Mouse (Mus musculus) T-helper 1 cell (primary cell): ENCODE results near the gene Adprhl1.

Source experiments
- in situ Hi-C: fragments of 300-600 bp; cut with MboI, MseI; formaldehyde crosslinking; loops from one replicate; pipeline ENCODE4 v1.15.1; 2025; ENCODE audit warnings: high pct_unique_total_duplicates

Gene Adprhl1

DNA sequence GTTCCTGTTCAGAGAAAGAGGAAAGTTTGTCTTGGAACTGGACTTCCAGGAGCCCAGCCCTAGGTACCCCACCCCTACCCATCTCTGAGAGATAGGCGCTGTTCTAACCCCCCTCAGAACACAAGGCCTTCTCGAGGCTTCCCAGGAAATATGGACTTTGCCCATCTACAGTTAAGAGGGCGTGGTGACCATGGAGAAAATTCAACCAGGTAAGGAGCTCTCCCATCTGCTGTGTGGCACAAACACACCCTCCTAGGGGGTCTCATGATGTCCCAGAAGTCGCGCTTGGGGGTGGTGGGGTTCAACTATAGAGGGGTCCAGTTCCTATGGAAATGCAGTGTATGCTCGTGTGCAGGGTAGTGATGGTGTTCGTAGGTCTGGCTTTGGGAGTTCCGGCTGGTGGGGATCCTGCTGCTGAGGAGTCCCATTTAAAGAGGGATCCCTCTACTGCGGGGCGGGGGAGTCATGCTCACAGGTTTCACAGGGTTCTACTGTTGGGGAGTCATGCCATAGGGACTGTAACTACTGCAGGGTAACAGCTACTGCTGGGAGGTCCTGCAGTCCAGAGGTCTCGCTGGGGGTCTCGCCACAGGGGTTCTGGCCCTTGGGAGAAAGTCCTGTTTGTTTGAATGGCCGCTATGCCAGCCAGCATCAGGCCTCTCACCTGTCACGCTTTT is 54.4 kb downstream of the Adprhl1 start:
- in situ Hi-C loops: no loop called here

DNA sequence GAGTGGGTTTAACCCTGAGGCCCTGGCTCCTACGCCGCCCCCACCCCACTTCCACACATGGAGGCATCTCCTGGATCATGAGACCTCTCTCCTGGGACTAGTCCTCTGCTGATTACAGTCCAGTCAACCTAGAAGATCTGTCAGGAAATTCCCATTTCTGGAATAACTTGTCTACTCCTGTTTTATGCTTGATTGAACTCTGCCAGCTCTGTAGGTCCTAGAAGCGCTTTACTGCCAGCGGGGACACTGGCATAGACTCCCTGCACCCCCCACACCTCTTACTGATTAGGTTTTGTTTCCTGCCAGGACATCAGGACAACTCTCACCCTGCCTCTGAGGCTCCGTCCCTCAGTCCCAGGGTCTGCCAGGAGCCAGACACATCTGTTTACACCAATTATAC is 56.5 kb downstream of the Adprhl1 start:
- in situ Hi-C loops: no loop called here

DNA sequence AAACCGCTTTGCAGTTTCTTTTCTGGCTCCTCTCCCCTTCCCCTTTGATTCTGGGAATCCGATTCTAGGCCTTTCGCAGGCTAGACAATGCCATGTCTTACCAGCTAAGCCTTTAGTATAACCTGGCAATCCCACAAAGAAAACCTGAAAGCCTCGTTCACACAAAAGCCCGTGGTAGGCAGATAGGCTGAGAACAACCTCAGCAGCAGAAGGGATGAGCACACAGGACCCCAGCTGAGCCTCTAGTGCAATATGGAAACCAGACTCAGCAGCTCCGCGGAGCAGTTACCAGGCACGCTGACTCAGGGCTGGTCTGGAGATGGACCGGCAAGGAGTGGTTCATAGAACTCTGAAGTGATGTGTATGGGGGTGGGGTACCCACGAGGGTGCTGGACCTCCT is 59.1 kb downstream of the Adprhl1 start:
- in situ Hi-C loops: no loop called here

DNA sequence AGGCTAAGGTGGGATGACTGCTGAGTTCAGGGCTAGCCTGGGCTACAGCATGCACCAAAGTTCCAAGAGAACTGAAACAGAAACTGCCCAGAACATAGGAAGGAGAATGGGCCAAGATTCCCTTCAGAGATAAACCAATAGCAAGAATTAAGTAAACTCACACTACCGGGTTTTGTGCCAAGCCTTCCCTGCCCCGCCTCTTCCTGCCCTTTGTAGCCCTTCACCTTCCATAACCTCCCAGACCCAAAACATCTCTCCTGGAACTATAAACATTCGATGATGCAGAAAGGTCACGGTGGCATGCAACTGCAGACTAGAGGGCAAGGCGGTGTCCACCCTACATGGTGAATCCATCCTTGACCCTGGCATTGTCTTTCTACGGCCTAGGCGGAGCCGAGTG is 63.7 kb downstream of the Adprhl1 start:
- in situ Hi-C loops: no loop called here

DNA sequence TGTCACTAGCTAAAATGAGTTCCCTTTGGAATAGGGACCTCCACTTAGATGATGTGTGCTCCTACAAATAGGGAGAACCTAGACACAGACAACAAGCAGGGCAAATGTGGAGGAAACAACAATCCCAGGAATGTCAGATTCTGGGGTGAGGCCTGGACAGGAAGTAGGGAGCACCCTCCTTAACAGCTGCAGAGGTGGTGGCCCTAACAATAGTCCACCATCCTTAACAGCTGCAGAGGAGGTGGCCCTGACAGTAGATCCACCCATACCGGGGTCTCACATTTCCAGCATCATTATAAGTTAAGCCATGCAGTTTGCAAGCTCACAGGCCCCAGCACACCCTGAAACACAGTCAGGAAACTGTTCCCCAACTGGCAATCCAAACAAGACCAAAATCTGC is 65.1 kb downstream of the Adprhl1 start:
- in situ Hi-C loops: no loop called here

DNA sequence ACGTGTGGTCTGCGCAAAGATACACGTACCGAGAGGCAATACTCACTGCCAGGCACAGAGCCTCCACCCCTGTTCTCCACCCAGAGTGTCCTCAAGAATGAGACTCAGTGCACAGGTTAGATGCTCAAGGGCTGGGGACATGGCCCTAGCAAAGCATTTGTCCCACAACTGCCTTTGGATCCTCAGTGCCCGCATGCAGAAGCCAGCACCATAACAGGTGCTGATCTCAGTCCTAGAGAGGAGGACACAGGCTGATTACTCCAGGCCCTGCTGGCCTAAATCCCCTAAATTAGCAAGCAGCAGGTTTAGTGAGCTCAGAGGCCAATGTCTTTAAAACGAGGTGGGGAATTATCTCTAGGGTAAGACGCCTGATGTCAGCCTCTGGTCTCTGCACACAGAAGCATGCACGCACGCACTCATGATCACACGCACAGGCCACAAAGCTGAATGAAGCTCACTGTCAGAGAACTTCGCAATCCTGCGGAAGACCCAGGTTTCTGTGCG is 65.9 kb downstream of the Adprhl1 start:
- in situ Hi-C loops: no loop called here

DNA sequence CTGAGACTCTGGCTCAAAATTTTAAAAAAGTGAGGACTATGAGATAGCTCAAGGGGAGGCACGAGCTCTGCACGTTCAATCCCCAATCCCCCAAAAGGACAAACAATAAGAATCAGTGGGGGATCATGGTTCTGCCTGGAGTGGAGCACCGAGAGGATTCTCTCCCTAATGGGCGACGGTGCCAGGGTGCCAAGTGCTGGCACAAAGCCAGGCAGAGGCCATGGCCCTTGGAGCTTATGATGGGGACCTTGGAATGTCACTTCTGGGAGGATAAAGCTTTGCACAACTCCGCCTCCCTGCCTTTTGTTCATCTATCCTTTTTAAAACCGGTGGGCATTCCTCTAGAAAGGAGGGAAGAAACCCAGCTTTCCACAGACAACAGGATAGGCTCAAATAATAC is 66.3 kb downstream of the Adprhl1 start:
- in situ Hi-C loops: no loop called here

DNA sequence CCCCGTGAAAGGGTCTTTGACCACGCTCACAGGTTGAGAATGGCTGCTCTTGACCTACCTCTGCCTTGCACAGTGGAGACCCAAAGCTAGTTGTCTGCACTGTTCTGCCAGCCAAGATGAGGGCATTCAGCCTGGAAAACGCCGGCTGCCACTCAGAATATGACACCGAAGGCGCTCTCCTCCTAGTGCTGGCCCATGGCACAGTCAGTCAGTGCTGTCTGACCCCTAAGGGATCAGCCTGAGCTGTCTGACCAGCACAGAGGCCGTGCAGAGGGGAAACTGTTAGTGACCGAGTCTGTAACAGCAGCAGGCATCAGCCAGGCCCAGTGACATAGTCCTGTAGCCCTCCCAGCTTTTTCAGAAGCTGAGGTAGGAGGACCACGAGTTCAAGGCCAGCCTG is 66.7 kb downstream of the Adprhl1 start:
- in situ Hi-C loops: no loop called here

DNA sequence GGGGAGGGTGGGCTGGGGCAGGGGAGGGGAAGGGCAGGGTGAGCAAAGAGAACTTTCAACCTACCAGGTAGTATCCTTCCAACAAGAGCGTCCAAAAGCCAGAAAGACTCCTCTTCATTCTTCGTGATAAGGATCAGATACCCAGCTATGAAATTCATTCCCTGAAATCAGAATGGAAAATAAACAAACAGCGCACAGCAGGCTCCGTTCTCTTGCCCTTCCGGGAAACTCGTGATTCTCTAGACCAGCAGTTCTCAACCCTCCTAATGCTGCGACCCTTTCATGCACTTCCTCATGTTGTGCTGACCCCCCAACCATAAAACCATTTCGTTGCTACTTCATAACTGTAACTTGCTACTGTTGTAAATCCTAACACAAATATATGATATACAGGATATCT is 67.1 kb downstream of the Adprhl1 start:
- in situ Hi-C loops: no loop called here

DNA sequence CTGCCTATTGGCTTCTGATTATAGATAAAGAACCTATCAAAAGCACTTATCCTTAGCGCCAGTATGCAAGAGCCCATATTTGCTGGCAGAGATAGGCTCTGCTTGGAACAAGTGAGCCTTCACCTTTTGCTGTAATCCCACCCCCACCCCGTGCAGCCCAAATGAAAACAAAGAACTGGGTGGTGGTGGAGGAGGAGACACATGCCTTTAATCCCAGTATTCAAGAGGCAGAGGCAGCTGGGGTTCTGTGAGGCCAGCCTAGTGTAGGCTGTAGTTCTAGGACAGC is 72.3 kb downstream of the Adprhl1 start:
- in situ Hi-C loops: no loop called here

DNA sequence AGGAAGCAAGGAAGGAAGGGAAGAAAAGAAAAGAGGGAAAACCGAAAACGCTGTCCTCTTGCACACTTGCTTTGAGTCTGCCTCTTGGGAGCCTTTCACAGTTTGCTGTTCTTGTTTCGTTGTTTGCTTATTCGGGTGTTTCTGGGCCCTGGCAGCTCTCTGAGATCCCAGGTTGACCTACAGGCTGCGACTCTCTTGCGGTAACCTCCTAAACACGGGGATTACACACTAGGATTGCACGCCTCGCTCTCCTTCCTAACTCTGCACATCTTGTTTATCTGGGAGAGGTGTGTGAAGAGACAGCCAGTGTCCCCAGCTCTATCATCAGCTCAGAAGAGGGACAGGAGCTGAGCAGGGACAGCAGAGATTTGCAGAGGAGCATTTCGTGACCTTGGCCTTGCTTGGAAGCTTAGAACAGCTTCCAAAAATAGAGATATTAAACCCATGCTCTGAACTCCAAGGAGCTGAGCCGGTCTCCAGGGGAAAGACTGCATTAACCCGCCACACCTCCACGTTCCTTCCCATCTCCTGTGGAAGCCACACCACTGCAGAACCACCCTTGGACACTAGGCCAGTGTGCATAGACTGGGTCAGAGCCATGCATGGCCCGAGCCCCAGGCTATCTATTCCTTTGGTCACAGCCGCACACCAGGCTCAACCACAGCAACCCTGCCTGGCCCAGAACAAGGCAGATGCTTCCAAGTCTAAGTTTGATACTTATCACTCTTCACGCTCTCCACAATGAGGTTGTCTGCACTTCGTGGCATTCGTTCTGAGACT is 72.9 kb downstream of the Adprhl1 start:
- in situ Hi-C loops: no loop called here

DNA sequence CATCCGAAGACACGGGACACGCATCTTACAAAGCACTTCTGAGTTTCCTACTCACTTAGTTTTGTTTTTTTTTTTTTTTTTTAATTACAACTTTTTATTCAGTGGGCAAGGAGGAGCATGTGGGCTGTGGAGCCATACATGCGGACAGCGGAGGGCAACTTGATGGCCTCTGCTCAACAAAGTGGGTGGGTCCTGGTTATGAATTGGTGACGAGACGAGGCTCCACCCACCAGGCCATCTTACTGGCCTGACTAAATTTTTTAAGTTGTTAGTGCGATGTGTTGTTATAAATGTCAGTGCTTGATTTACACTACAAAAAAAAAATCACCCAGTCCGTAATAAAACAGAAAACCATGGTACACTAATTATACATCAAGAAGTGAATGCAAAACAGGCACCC is 73.6 kb downstream of the Adprhl1 start:
- in situ Hi-C loops: no loop called here

DNA sequence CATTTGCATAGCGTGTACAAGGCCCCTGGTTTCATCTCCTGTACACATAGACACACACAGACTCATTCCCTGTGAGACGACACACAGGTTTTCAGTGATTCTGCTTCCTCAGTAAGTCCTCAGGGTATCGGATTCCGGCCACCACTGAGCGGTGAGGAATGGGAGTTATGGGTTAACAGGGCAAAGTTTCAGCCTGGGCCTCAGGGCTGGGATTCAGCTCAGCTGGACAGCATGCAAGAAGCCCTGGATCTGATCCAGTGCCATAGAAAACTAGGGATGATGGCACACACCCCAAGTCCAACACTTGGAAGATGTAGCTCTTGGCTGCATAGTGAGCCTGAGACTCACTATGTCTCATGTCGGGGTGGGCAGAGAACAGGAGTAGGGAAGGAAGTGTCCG is 74.0 kb downstream of the Adprhl1 start:
- in situ Hi-C loops: no loop called here

DNA sequence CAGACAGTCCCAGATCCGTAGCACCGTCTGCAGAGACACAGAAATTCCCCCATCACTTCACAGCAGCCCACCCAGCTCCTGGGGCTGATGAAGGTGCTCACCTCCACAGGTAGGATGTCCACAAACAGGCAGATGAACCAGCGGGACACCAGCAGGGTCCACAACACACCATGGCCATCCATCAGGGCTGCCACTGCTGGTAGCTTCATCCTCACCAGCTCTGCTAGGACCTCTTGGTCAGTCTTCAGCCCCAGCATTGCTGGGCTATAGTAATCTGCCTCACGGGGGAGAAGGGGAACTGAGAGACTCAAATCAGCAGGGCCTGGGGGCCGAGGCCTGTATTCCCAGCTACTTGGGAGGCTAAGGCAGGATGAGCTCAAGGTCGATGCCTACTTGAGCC is 74.5 kb downstream of the Adprhl1 start:
- in situ Hi-C loops: no loop called here

DNA sequence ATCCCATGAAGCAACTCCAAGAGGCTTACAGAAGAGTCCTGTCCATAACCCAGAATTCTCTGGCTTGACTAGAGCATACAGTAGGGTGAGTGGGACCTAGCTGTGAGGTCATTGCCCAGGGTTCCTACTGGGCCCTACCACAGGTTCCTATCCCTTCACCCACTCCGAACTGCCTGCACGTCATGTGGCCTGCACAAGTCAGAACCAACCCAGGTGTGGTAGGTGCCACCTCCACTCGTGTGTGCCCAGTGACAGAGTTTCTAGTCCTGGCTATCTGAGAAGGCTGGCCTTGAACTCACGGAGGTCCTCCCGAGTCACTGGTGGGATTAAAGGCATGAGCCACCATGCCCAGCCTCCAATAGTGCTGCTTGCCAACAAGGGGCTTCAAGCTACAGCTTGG is 75.8 kb downstream of the Adprhl1 start:
- in situ Hi-C loops: no loop called here

DNA sequence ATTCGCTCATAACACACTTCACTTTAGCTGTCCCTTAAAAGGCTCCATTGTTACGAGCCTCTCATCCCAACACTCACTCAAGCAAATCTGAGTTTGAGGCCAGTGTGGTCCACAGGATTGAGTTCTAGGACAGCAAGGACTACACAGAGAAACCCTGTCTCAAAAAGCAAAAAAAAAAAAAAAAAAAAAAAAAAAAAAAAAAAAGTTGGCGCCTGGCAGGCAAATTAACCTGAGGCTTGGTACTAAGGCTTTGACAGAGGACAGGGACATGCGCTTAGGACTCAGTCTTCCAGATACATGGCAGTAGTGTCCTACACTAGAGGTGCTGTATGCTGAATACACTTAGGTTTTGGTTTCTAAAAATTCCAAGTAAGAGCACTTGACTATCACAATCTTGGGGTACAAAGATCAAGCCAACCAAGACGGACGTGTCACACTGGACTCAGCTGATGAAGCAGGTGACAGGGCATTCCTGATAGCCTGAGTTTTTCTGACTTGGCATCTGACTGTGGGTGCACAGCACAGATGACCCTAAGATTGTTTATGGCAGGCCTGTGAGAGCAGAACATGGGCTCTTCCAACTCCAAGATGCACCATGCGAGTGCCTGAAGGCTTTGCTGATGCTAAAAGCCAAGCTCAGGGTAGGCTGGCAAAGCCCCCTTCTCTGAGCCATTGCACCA is 76.6 kb downstream of the Adprhl1 start:
- in situ Hi-C loops: no loop called here

DNA sequence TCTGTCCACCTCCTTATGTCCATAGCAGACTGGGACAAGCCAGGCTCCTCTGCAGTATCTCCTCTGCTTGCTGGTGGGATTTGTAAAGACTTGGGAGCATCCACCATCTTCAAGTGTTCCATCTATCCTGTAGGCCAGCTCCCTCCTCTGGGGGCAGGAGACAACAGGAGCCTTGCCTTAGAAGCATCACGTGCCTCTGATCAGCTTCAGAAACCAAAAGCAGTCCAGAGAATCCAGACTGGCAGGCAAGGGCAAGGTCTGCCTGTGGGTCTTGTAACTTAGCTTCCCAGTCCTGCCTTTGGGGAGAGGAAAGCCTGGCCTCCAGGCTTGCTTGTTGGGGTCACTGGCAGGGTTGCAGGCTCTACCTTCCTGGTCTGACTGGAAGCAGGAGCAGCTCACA is 78.3 kb downstream of the Adprhl1 start:
- in situ Hi-C loops: no loop called here

DNA sequence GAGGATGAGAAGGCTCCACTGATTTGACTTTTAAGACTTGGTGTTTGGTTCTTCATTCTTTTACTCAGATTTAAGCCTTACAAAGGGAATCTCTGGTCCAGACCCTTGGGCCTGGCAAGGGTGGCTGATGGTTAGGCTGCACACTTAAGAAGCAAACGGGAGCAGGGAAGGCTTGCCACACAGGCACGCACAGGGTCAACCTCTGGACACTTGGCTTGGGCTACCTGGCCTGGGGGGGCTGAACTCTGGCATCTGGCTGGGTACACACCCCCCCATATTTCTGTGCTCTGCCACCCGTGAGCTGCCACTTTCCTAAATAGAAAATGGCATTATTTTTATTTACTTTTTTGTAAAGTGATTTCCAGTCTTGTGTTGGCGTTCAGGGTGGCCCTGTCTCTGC is 79.2 kb downstream of the Adprhl1 start:
- in situ Hi-C loops: no loop called here

DNA sequence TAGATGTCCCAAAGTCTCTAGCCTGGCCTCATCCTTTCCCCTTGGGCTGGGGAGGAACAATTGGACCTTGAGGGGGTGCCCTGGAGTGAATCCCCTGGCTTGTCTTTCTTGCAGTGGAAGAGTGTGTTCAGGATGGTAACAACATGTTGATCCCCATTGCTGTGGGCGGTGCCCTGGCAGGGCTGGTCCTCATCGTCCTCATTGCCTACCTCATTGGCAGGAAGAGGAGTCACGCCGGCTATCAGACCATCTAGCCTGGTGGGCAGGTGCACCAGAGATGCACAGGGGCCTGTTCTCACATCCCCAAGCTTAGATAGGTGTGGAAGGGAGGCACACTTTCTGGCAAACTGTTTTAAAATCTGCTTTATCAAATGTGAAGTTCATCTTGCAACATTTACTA is 79.7 kb downstream of the Adprhl1 start:
- in situ Hi-C loops: no loop called here
